Mouse (Mus musculus) macrophage (primary cell): ENCODE measurements around the gene Ogn. TPM values are rescaled to one million over a fixed set of nuclear protein-coding genes. Genes with fewer than 3 reads are reported as not detected.
"Not testable (repeated sequence)": the region's sequence is repeated elsewhere in the genome, so short reads cannot be mapped to it uniquely, and the experiment has no call there.

Source experiments
- H3K27ac ChIP-seq: fragments of 350-480 bp; formaldehyde crosslinking; 2 replicates; pipeline ENCODE4 v1.9.0; 2021
- H3K36me3 ChIP-seq: fragments of 350-480 bp; formaldehyde crosslinking; 2 replicates; pipeline ENCODE4 v1.9.0; 2021; ENCODE audit errors: inconsistent target
- H3K4me3 ChIP-seq: fragments of 350-480 bp; formaldehyde crosslinking; 2 replicates; pipeline ENCODE4 v1.9.0; 2021; ENCODE audit errors: inconsistent target
- H3K79me2 ChIP-seq: fragments of 350-480 bp; formaldehyde crosslinking; 2 replicates; pipeline ENCODE4 v1.9.0; 2021; ENCODE audit errors: inconsistent target
- WGBS: methylation state at CpG from one replicate; pipeline ENCODE4 v1.1.7; 2026; ENCODE audit warnings: inconsistent platforms; ENCODE audit not compliant: missing documents; 5-methylcytosine and 5-hydroxymethylcytosine counted together
- polyA plus RNA-seq: library from polyadenylated mRNA; stranded (reverse); fragments of 250-400 nt; gene quantifications from 3 replicates; pipeline ENCODE4 v1.2.4, GENCODE M21; 2018; ENCODE audit warnings: inconsistent platforms
- total RNA-seq, 78 experiments: library from RNA; depleted of rRNA; stranded (reverse); fragments of 250-400 nt; gene quantifications; 1 replicate in 9 of 78; 2 replicates in 24 of 78; 3 replicates in 43 of 78; 4 replicates in 2 of 78; pipeline ENCODE4 v1.2.4; 2018; ENCODE audit warnings: inconsistent platforms in 56 of 78

Gene Ogn
- total RNA-seq (2018; cell fraction: chromatin; rRNA removed) = 10 to 100 TPM in 1 of 26 experiments, under 1 TPM in 4, not detected in 21; 0.29 to 50.9 (median 0.42) TPM
- not detected for total RNA-seq (2018; cell fraction: cytosol; rRNA removed)
- total RNA-seq (2018; cell fraction: nucleus; rRNA removed) = 1 to 10 TPM in 1 of 26 experiments, not detected in 25; 6.7 TPM
- polyA plus RNA-seq = 0.09 TPM in 1 of 3 replicates, not detected in the others

- 97% methylated on average over 4 of the region's 4 CpGs for WGBS
- no peaks in the 10 kb centered on the region for H3K79me2 ChIP-seq
- no peak within 1 kb of the TSS for H3K27ac ChIP-seq
- H3K36me3 ChIP-seq = no peaks in the 10 kb centered on the region
- no peak within 1 kb of the TSS for H3K4me3 ChIP-seq
These were observed at the start of gene Ogn for GRCm38 (mm10) chr13:49607714-49608113. Gene Ogn, plus strand, starts transcription at chr13:49608046.

GRCm38 (mm10) chr13:49559185-49559584 lies 48.7 kb upstream of the Ogn start:
- 95% methylated on average over 2 of the region's 2 CpGs for WGBS
- Histone ChIP-seq H3K79me2 (no peaks in the 10 kb centered on the region), H3K4me3 (no peak overlapping the region), H3K36me3 (no peaks in the 10 kb centered on the region), H3K27ac (no peak overlapping the region)

GRCm38 (mm10) chr13:49560886-49561285 lies 47.0 kb upstream of the Ogn start:
- H3K36me3 ChIP-seq = no peaks in the 10 kb centered on the region
- H3K4me3 ChIP-seq = no peak overlapping the region
- 39% methylated on average over 2 of the region's 2 CpGs for WGBS
- H3K79me2 ChIP-seq = no peaks in the 10 kb centered on the region
- H3K27ac ChIP-seq = no peak overlapping the region

- Histone ChIP-seq H3K27ac (no peak overlapping the region), H3K36me3 (no peaks in the 10 kb centered on the region), H3K79me2 (no peaks in the 10 kb centered on the region), H3K4me3 (no peak overlapping the region)
- 94% methylated on average over 1 of the region's 1 CpGs for WGBS
These were observed 43.5 kb upstream of the Ogn start for GRCm38 (mm10) chr13:49564347-49564746.

- H3K4me3 ChIP-seq = no peak overlapping the region
- no peaks in the 10 kb centered on the region for H3K36me3 ChIP-seq
- no peak overlapping the region for H3K27ac ChIP-seq
- WGBS = 96% methylated on average over 3 of the region's 3 CpGs
- no peaks in the 10 kb centered on the region for H3K79me2 ChIP-seq
These were observed 37.5 kb upstream of the Ogn start for GRCm38 (mm10) chr13:49570371-49570770.

- Histone ChIP-seq H3K36me3 (no peaks in the 10 kb centered on the region), H3K4me3 (no peak overlapping the region), H3K79me2 (no peaks in the 10 kb centered on the region), H3K27ac (no peak overlapping the region)
- WGBS = 100% methylated on average over 2 of the region's 2 CpGs
These were observed 36.4 kb upstream of the Ogn start for GRCm38 (mm10) chr13:49571418-49571817.

GRCm38 (mm10) chr13:49581541-49582530 lies 26.0 kb upstream of the Ogn start, which contains the start of gene Omd:
Gene Omd, plus strand, starts transcription at chr13:49582462.
- no peaks in the 10 kb centered on the region for H3K79me2 ChIP-seq
- WGBS = 89% methylated on average over 8 of the region's 8 CpGs
- H3K4me3 ChIP-seq = no peak within 1 kb of the TSS

GRCm38 (mm10) chr13:49583859-49584258 lies 24.0 kb upstream of the Ogn start:
- no peaks in the 10 kb centered on the region for H3K79me2 ChIP-seq

More at GRCm38 (mm10) chr13:49581541-49582530, 26.0 kb upstream of the Ogn start, which contains the start of gene Omd:
- H3K36me3 ChIP-seq = no peaks in the 10 kb centered on the region
- H3K27ac ChIP-seq = no peak within 1 kb of the TSS

GRCm38 (mm10) chr13:49584307-49585005 lies 23.4 kb upstream of the Ogn start:
- Histone ChIP-seq H3K27ac (no peak overlapping the region), H3K36me3 (no peaks in the 10 kb centered on the region), H3K79me2 (no peaks in the 10 kb centered on the region), H3K4me3 (no peak overlapping the region)
- WGBS = 79% methylated on average over 8 of the region's 8 CpGs

More at GRCm38 (mm10) chr13:49583859-49584258, 24.0 kb upstream of the Ogn start:
- Histone ChIP-seq H3K36me3 (no peaks in the 10 kb centered on the region), H3K27ac (no peak overlapping the region), H3K4me3 (no peak overlapping the region)

- H3K27ac ChIP-seq = no peak overlapping the region
- WGBS = 95% methylated on average over 6 of the region's 6 CpGs
- H3K4me3 ChIP-seq = no peak overlapping the region
These were observed 21.8 kb upstream of the Ogn start for GRCm38 (mm10) chr13:49586062-49586461.

GRCm38 (mm10) chr13:49602541-49602940 lies 5.3 kb upstream of the Ogn start:
- WGBS = 95% methylated on average over 2 of the region's 2 CpGs
- not testable (repeated sequence) for H3K27ac ChIP-seq, H3K36me3 ChIP-seq, H3K4me3 ChIP-seq, H3K79me2 ChIP-seq

More at GRCm38 (mm10) chr13:49586062-49586461, 21.8 kb upstream of the Ogn start:
- H3K36me3 ChIP-seq = no peaks in the 10 kb centered on the region
- no peaks in the 10 kb centered on the region for H3K79me2 ChIP-seq

GRCm38 (mm10) chr13:49603603-49604002 lies 4.2 kb upstream of the Ogn start:
- Histone ChIP-seq H3K4me3 (no peak overlapping the region), H3K27ac (no peak overlapping the region), H3K36me3 (no peaks in the 10 kb centered on the region), H3K79me2 (no peaks in the 10 kb centered on the region)

- Histone ChIP-seq H3K27ac (no peak overlapping the region), H3K36me3 (no peaks in the 10 kb centered on the region), H3K79me2 (no peaks in the 10 kb centered on the region), H3K4me3 (no peak overlapping the region)
- whole genome bisulfite sequencing = 95% methylated on average over 4 of the region's 4 CpGs
These were observed 910 bp downstream of the Ogn start for GRCm38 (mm10) chr13:49608589-49609322.

GRCm38 (mm10) chr13:49617021-49617420 lies 9.2 kb downstream of the Ogn start:
- Histone ChIP-seq H3K4me3 (no peak overlapping the region), H3K36me3 (no peaks in the 10 kb centered on the region), H3K79me2 (no peaks in the 10 kb centered on the region), H3K27ac (no peak overlapping the region)
- 100% methylated on average over 3 of the region's 3 CpGs for WGBS
